Mouse (Mus musculus): ENCODE measurements around the gene Slc35b2. TPM values are rescaled to one million over a fixed set of nuclear protein-coding genes. Genes with fewer than 3 reads are reported as not detected.

Slc35b2 gene
- total RNA-seq, 2 experiments from 2014 or later: 44.4 to 52.7 TPM

GRCm38 (mm10) chr17:45598376-45598775 is 34.7 kb downstream of the Slc35b2 start:
- DNase-seq (ENCODE audit: low spot score in 2 of 2): no peak

- no peak for DNase-seq (ENCODE audit: low spot score in 2 of 2)
Measured at GRCm38 (mm10) chr17:45598891-45599290, 35.2 kb downstream of the Slc35b2 start.

- peak; percentile 72 to 81 for DNase-seq (ENCODE audit: low spot score in 2 of 2)
Measured at GRCm38 (mm10) chr17:45599446-45600242, 36.0 kb downstream of the Slc35b2 start, which contains the start of gene Slc29a1. Gene Slc29a1, minus strand, starts transcription at chr17:45599606.

GRCm38 (mm10) chr17:45600267-45600666 is 36.6 kb downstream of the Slc35b2 start:
- no peak for DNase-seq (ENCODE audit: low spot score in 2 of 2)

GRCm38 (mm10) chr17:45601325-45601724 is 37.7 kb downstream of the Slc35b2 start:
- DNase-seq (ENCODE audit: low spot score in 2 of 2): no peak

- DNase-seq (ENCODE audit: low spot score in 2 of 2): no peak
Measured at GRCm38 (mm10) chr17:45601877-45602304, 38.2 kb downstream of the Slc35b2 start, which contains the start of gene Mymx. Gene Mymx, minus strand, starts transcription at chr17:45602102.

- DNase-seq (ENCODE audit: low spot score in 2 of 2): no peak
Measured at GRCm38 (mm10) chr17:45602984-45603383, 39.3 kb downstream of the Slc35b2 start.

GRCm38 (mm10) chr17:45606992-45607879 is 43.6 kb downstream of the Slc35b2 start:
- no peak for DNase-seq (ENCODE audit: low spot score in 2 of 2)

- DNase-seq (ENCODE audit: low spot score in 2 of 2): no peak
Measured at GRCm38 (mm10) chr17:45608396-45608795, 44.7 kb downstream of the Slc35b2 start.

GRCm38 (mm10) chr17:45610144-45610866 is 46.6 kb downstream of the Slc35b2 start:
- DNase-seq (ENCODE audit: low spot score in 2 of 2): peak in 1 of 2 experiments; percentile 33

GRCm38 (mm10) chr17:45612008-45612407 is 48.3 kb downstream of the Slc35b2 start:
- DNase-seq (ENCODE audit: low spot score in 2 of 2): no peak

GRCm38 (mm10) chr17:45612921-45613320 is 49.2 kb downstream of the Slc35b2 start:
- DNase-seq (ENCODE audit: low spot score in 2 of 2): no peak

- no peak for DNase-seq (ENCODE audit: low spot score in 2 of 2)
Measured at GRCm38 (mm10) chr17:45616046-45616650, 52.5 kb downstream of the Slc35b2 start.

GRCm38 (mm10) chr17:45616679-45617078 is 53.0 kb downstream of the Slc35b2 start:
- no peak for DNase-seq (ENCODE audit: low spot score in 2 of 2)

Other genes starting within 250 kb of the Slc35b2 start
- 10 to 100 TPM; 43.2 to 50.8 TPM for gene Cdc5l, start 130.1 kb upstream of the Slc35b2 start, total RNA-seq (2021)
- under 1 TPM in 1 of 2 experiments, not detected in 1; 0.10 TPM for gene Spats1, start 88.5 kb upstream of the Slc35b2 start, total RNA-seq (2021)
- 10 to 100 TPM; 16.0 to 16.5 TPM for gene Aars2, start 57.0 kb upstream of the Slc35b2 start, total RNA-seq (2021)
- not detected for gene Tcte1, start 40.4 kb upstream of the Slc35b2 start, total RNA-seq (2021)
- gene Tmem151b, start 14.2 kb upstream of the Slc35b2 start, total RNA-seq (2021): under 1 TPM; 0.15 to 0.29 TPM
- 1 to 10 TPM; 3.2 TPM for gene Nfkbie, start 8.2 kb upstream of the Slc35b2 start, total RNA-seq (2021)
- gene Hsp90ab1, start 9.4 kb downstream of the Slc35b2 start, total RNA-seq (2021): 1,000 to 10,000 TPM; 1,179 to 1,260 TPM
- gene Slc29a1, start 35.7 kb downstream of the Slc35b2 start, total RNA-seq (2021): 100 to 1,000 TPM; 148 to 166 TPM
- 10 to 100 TPM; 42.8 to 44.3 TPM for gene Mymx, start 38.2 kb downstream of the Slc35b2 start, total RNA-seq (2021)
- 1 to 10 TPM in 1 of 2 experiments, under 1 TPM in 1; 0.10 to 1.5 TPM for gene Capn11, start 95.5 kb downstream of the Slc35b2 start, total RNA-seq (2021)
- 10 to 100 TPM; 83.4 to 92.2 TPM for gene Mrpl14, start 122.4 kb downstream of the Slc35b2 start, total RNA-seq (2021)
- 10 to 100 TPM; 48.6 to 56.4 TPM for gene Tmem63b, start 123.0 kb downstream of the Slc35b2 start, total RNA-seq (2021)
- gene 1600014C23Rik, start 170.0 kb downstream of the Slc35b2 start, total RNA-seq (2021): not detected

Data from gastrocnemius, postnatal 4 days (tissue).